Mouse (Mus musculus) spleen, adult 2 months (tissue): ENCODE results near the gene Abca12.

Experiments
- CTCF ChIP-seq: fragments of 200-500 bp; IDR thresholded peaks from 2 replicates; pipeline ENCODE4 v1.5.1; 2011; ENCODE audit warnings: mild to moderate bottlenecking, inconsistent platforms; ENCODE audit not compliant: insufficient read depth, insufficient read length, insufficient replicate concordance; ENCODE audit errors: extremely low read depth
- POLR2A ChIP-seq: fragments of 200-500 bp; IDR thresholded peaks from 2 replicates; pipeline ENCODE4 v1.6.1; 2011; ENCODE audit warnings: low read depth, low read length, inconsistent platforms

DNA sequence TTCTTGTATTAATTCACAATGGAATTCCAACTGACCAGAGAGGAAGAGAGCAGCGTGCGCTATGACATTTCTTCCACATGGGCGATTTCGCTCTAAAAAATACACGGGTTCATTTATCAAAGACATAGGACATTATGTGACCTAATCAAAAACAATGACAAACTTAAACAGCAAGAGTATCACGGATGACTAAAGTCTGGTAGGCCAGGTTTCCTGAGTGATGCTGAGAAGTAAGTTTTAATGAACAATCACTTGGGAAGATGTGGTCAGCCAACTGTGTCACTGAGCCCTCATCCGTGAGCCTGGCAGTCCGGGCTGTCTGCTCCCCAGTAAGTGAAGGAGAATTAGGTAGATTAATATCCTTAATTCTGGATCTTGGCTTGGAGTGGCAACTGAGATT lies 21.2 kb downstream of the Abca12 start:
- no peak for TF ChIP-seq CTCF
- TF ChIP-seq POLR2A: no peak
